Mouse (Mus musculus) spleen, adult 2 months (tissue): Measurements from ENCODE around the gene Pdia6.
A peak's percentile ranks its signal among the peaks of the same experiment; 100 is the strongest.

ENCODE experiments used
- CTCF ChIP-seq: fragments of 200-500 bp; IDR thresholded peaks from 2 replicates; pipeline ENCODE4 v1.5.1; 2011; ENCODE audit warnings: mild to moderate bottlenecking, inconsistent platforms; ENCODE audit not compliant: insufficient read depth, insufficient read length, insufficient replicate concordance; ENCODE audit errors: extremely low read depth
- POLR2A ChIP-seq: fragments of 200-500 bp; IDR thresholded peaks from 2 replicates; pipeline ENCODE4 v1.6.1; 2011; ENCODE audit warnings: low read depth, low read length, inconsistent platforms

GRCm38 (mm10) chr12:17253069-17253468 is 13.3 kb upstream of the Pdia6 start:
- TF ChIP-seq CTCF (peak; percentile 44; the same call in 1 of the 2 replicates), POLR2A (no peak)
